Mouse (Mus musculus) olfactory bulb, adult 2 months (tissue): ENCODE data around the gene Lsm14a.

Experiments
- CTCF ChIP-seq: fragments of 200-500 bp; IDR thresholded peaks from 2 replicates; pipeline ENCODE4 v1.5.1; 2012; ENCODE audit warnings: low read depth, mild to moderate bottlenecking, low read length, moderate library complexity; ENCODE audit not compliant: insufficient read depth
- POLR2A ChIP-seq: fragments of 200-500 bp; IDR thresholded peaks from 2 replicates; pipeline ENCODE4 v1.6.1; 2012; ENCODE audit warnings: mild to moderate bottlenecking, low read depth, low read length, moderate library complexity; ENCODE audit not compliant: insufficient read depth

DNA sequence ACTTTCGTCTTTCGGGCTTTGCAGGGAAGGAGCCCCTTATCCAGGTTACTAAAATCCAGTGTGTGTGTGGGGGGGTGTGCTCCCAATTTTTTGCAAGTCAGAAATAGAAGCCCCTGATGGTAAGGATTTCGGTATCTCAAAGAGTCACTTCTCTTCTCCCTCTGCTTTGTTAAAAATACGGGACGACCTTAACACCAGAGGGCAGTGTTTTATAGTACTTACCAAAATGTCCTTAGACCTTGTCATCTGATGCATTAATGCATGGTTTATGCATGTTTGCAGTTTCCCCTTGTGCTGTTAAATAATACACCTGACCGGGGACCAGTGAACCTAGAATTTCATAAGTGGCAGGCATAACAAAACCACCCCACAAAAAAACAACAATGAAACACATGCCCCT lies 45.8 kb upstream of the Lsm14a start:
- TF ChIP-seq POLR2A (no peak), CTCF (no peak)
